8 mouse cellular contexts compared by ENCODE assay signal in genomic region chr2:69860972-69861452, GRCm38 (mm10). TPM values are rescaled to one million over a fixed set of nuclear protein-coding genes. Genes with fewer than 3 reads are reported as not detected.
A peak's percentile ranks its signal among the peaks of the same experiment; 100 is the strongest.
DNase-seq lines count a peak whose midpoint lies in the region; ATAC-seq and TF ChIP-seq lines count a peak whose summit lies in the region.

No protein-coding gene starts in this region.

- TF ChIP-seq POLR2A in olfactory bulb, adult 2 months (IDR thresholded peaks at IDR 0.05; ENCODE audit: insufficient read depth, low read depth, low read length) = no peak

- H3K36me3 ChIP-seq in lung, embryonic 16.5 days (ENCODE audit: control insufficient read depth, insufficient read depth, low read length) = peaks cover 2% of the 10 kb centered on the region; the same call in 1 of the 2 replicates

- H3K9me3 ChIP-seq in lung, embryonic 16.5 days (ENCODE audit: control insufficient read depth, low read length) = no peaks in the 10 kb centered on the region

- no peaks in the 10 kb centered on the region for H3K27me3 ChIP-seq in lung, embryonic 16.5 days (ENCODE audit: control insufficient read depth, insufficient read depth, low read depth, low read length)

- no peak for TF ChIP-seq CTCF in olfactory bulb, adult 2 months (IDR thresholded peaks at IDR 0.05; ENCODE audit: insufficient read depth, low read depth, low read length)

- peak overlapping the region; percentile 95 for H3K27ac ChIP-seq in lung, embryonic 16.5 days (ENCODE audit: low read length)
- H3K27ac ChIP-seq in olfactory bulb, adult 2 months (ENCODE audit: insufficient read depth, low read depth, low read length) = peak overlapping the region; percentile 30

- peak overlapping the region; percentile 100 for H3K4me3 ChIP-seq in lung, embryonic 16.5 days (ENCODE audit: low read length)
- H3K4me3 ChIP-seq in olfactory bulb, adult 2 months (ENCODE audit: insufficient read depth, low read depth, low read length) = peak overlapping the region; percentile 43

- 12% methylated on average over 13 of the region's 13 CpGs for WGBS in lung, embryonic 16.5 days
- 8% methylated on average over 13 of the region's 13 CpGs for WGBS in olfactory bulb, adult 2 months

- peak; percentile 67 for ATAC-seq in lung, embryonic 16.5 days (ENCODE audit: low read depth)

- peak; percentile 24 to 39 for DNase-seq in right cerebral cortex, adult 2 months (ENCODE audit: low spot score in 2 of 2)
- DNase-seq in right cerebral cortex, postnatal 14 days = no peak
- peak; percentile 41 for DNase-seq in cerebellum, adult 11-12 months
- DNase-seq in heart, adult 18-20 months = peak; percentile 51 to 54
- peak; percentile 50 for DNase-seq in kidney, adult 18-20 months
- no peak for DNase-seq in Muller cell, postnatal 12 days (ENCODE audit: inconsistent ontology term)

- H3K4me1 ChIP-seq in lung, embryonic 16.5 days (replicated peaks; ENCODE audit: control insufficient read depth, insufficient read depth, low read length) = peaks cover 3% of the 10 kb centered on the region
- H3K4me1 ChIP-seq in olfactory bulb, adult 2 months (ENCODE audit: control insufficient read depth, insufficient read depth, low read length) = no peaks in the 10 kb centered on the region

- H3K4me2 ChIP-seq in lung, embryonic 16.5 days (ENCODE audit: low read depth, low read length) = peak overlapping the region; percentile 65

- H3K9ac ChIP-seq in lung, embryonic 16.5 days (ENCODE audit: low read length) = peak overlapping the region; percentile 99

RNA-seq across cellular contexts. Expression of gene Ssb, which starts 0.3 kb away (rescaled TPM):
- 10 to 100 TPM; 58.9 to 66.2 TPM for total RNA-seq in heart, adult 18-20 months (2021)
- polyA plus RNA-seq in lung, embryonic 16.5 days (2015; fragmentation: Nextera tagmentation; extraction: Ambion mirVana) = 254 and 292 TPM in 2 replicates
- 660 TPM in 1 of 2 replicates, not detected in the other for polyA plus RNA-seq in olfactory bulb, adult 2 months (2012; ENCODE audit: insufficient read depth, insufficient read length, low replicate concordance, missing spikeins)

RNA-seq across cellular contexts. Expression of gene Mettl5, which starts 24.4 kb away (rescaled TPM):
- 10 to 100 TPM; 21.6 to 22.6 TPM for total RNA-seq in heart, adult 18-20 months (2021)
- 36.9 and 38.0 TPM in 2 replicates for polyA plus RNA-seq in lung, embryonic 16.5 days (2015; fragmentation: Nextera tagmentation; extraction: Ambion mirVana)
- not detected in 2 replicates for polyA plus RNA-seq in olfactory bulb, adult 2 months (2012; ENCODE audit: insufficient read depth, insufficient read length, low replicate concordance, missing spikeins)

RNA-seq across cellular contexts. Expression of gene Ubr3, which starts 36.0 kb away (rescaled TPM):
- total RNA-seq in heart, adult 18-20 months (2021) = 100 to 1,000 TPM; 120 to 124 TPM
- polyA plus RNA-seq in lung, embryonic 16.5 days (2015; fragmentation: Nextera tagmentation; extraction: Ambion mirVana) = 10.4 and 12.7 TPM in 2 replicates
- 194 TPM in 1 of 2 replicates, not detected in the other for polyA plus RNA-seq in olfactory bulb, adult 2 months (2012; ENCODE audit: insufficient read depth, insufficient read length, low replicate concordance, missing spikeins)

RNA-seq across cellular contexts. Expression of gene Klhl23, which starts 39.3 kb away (rescaled TPM):
- total RNA-seq in heart, adult 18-20 months (2021) = 10 to 100 TPM; 26.0 to 34.4 TPM
- polyA plus RNA-seq in lung, embryonic 16.5 days (2015; fragmentation: Nextera tagmentation; extraction: Ambion mirVana) = 39.6 and 43.1 TPM in 2 replicates
- not detected in 2 replicates for polyA plus RNA-seq in olfactory bulb, adult 2 months (2012; ENCODE audit: insufficient read depth, insufficient read length, low replicate concordance, missing spikeins)

Comparison
In these comparisons a context has a peak if more than half of its experiments do, and no peak if none do; other contexts are left out.
1. DNase-seq: peak in right cerebral cortex, adult 2 months (2 of 2), cerebellum, adult 11-12 months (single experiment), heart, adult 18-20 months (2 of 2) and kidney, adult 18-20 months (single experiment); none in right cerebral cortex, postnatal 14 days (single experiment) and Muller cell, postnatal 12 days (single experiment).
2. RNA of gene Ubr3, which starts 36.0 kb away (polyA plus RNA-seq): 194 TPM in olfactory bulb, adult 2 months; 10.4 to 12.7 TPM in lung, embryonic 16.5 days; every median in the first group is over 10 times any median in the second.